Mouse (Mus musculus) midbrain, embryonic 14.5 days (tissue): ENCODE measurements around the gene Sptlc3. TPM values are rescaled to one million over a fixed set of nuclear protein-coding genes. Genes with fewer than 3 reads are reported as not detected.

ENCODE experiments used
- ATAC-seq: fragments of 200-750 bp; cut with Nextera tagmentation; 2 replicates; pipeline ENCODE4 v1.8.0; 2017; ENCODE audit warnings: moderate number of reproducible peaks, moderate library complexity; ENCODE audit not compliant: low FRiP score, low TSS enrichment
- DNase-seq: peaks from one replicate; pipeline ENCODE4 v3.0.0-alpha.2; 2015
- H3K27ac ChIP-seq: fragments of 300-500 bp; sonication (generic); replicated peaks from 2 replicates; pipeline ENCODE4 v1.5.1; 2014; ENCODE audit warnings: mild to moderate bottlenecking, low read depth, low read length, moderate library complexity
- H3K27me3 ChIP-seq: fragments of 300-500 bp; sonication (generic); 2 replicates; pipeline ENCODE4 v1.6.1; 2014; ENCODE audit warnings: low read length, control low read depth, mixed read lengths; ENCODE audit not compliant: control insufficient read depth, insufficient read depth
- H3K36me3 ChIP-seq: fragments of 300-500 bp; sonication (generic); 2 replicates; pipeline ENCODE4 v1.6.1; 2014; ENCODE audit warnings: low read length, control low read depth; ENCODE audit not compliant: control insufficient read depth, insufficient read depth
- H3K4me1 ChIP-seq: fragments of 300-500 bp; sonication (generic); 2 replicates; pipeline ENCODE4 v1.6.1; 2014; ENCODE audit warnings: mild to moderate bottlenecking, antibody characterized with exemption, low read length, control low read depth; ENCODE audit not compliant: control insufficient read depth, insufficient read depth
- H3K4me2 ChIP-seq: fragments of 300-500 bp; sonication (generic); 2 replicates; pipeline ENCODE4 v1.6.1; 2014; ENCODE audit warnings: mild to moderate bottlenecking, low read length, moderate library complexity
- H3K4me3 ChIP-seq: fragments of 300-500 bp; sonication (generic); replicated peaks from 2 replicates; pipeline ENCODE4 v1.5.1; 2014; ENCODE audit warnings: low read depth, low read length
- H3K9ac ChIP-seq: fragments of 300-500 bp; sonication (generic); replicated peaks from 2 replicates; pipeline ENCODE4 v1.6.1; 2014; ENCODE audit warnings: mild to moderate bottlenecking, low read length, moderate library complexity
- H3K9me3 ChIP-seq: fragments of 300-500 bp; sonication (generic); 2 replicates; pipeline ENCODE4 v1.6.1; 2016; ENCODE audit warnings: low read length, control low read depth, mixed read lengths; ENCODE audit not compliant: control insufficient read depth
- WGBS: fragments of 180-500 bp; shearing (Covaris S2); extraction: QIAGEN DNeasy Blood & Tissue Kit; methylation state at CpG from one replicate; pipeline ENCODE4 v1.1.7; 2014; 5-methylcytosine and 5-hydroxymethylcytosine counted together
- polyA plus RNA-seq: library from polyadenylated mRNA; unstranded; fragments of >200 nt; fragmentation: Nextera tagmentation; extraction: Ambion mirVana; gene quantifications from 2 replicates; pipeline ENCODE4 v1.2.1, GENCODE M21; 2014

Gene Sptlc3
- polyA plus RNA-seq, 1 experiment from 2014 or later: not detected

DNA sequence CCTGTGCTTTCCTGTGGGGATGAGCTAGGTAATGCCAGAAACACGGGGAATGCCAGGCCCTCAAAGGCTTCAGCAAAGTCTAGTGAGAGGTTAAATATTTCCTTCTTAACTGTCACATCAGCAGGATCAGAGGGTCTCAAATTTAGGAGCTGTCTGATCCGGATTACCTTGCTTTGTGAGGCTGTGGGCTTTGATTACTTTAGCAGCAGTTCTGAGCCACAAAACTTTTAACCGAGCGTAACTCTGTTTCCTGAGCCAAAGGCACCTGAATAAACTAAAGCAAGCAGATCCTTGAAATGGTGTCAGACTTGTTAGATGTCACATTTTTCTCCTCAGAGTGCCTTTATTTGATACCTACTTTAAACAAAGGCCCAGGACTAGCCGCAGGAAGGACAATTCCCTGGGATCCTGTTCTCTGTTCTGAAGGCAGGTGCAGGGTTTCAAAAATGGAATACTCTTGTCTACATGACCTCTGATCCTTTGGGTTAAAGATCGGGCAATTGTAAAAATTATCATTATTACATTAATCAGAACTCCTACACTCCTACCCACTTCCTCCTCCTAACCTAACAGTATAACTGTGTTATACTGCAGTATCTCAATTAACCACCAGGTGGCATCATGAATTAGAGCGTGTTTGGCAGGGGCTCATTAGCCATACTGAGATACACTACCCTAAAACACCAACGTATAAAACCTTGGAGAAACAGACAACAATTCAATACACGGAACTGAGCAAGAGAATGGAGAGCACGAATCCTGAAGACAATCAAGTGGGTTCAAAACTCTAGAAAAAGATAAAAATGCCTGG lies 97.4 kb downstream of the Sptlc3 start:
- no peaks in the 10 kb centered on the region for H3K4me1 ChIP-seq
- H3K36me3 ChIP-seq: no peaks in the 10 kb centered on the region
- no peaks in the 10 kb centered on the region for H3K27me3 ChIP-seq
- peak; percentile 77; the same call in 1 of the 2 replicates for ATAC-seq
- no peaks in the 10 kb centered on the region for H3K9me3 ChIP-seq
- no peak overlapping the region for H3K9ac ChIP-seq
- no peak overlapping the region for H3K4me2 ChIP-seq
- H3K27ac ChIP-seq: no peak overlapping the region
- 36% methylated on average over 10 of the region's 10 CpGs for WGBS
- peak; percentile 89 for DNase-seq
- no peak overlapping the region for H3K4me3 ChIP-seq

- Histone ChIP-seq H3K9me3 (no peaks in the 10 kb centered on the region), H3K27ac (no peak overlapping the region), H3K36me3 (no peaks in the 10 kb centered on the region), H3K4me2 (no peak overlapping the region), H3K4me3 (no peak overlapping the region), H3K4me1 (no peaks in the 10 kb centered on the region), H3K27me3 (no peaks in the 10 kb centered on the region), H3K9ac (no peak overlapping the region)
- DNase-seq: no peak
- 90% methylated on average over 7 of the region's 7 CpGs for WGBS
- no peak for ATAC-seq
Observed at GRCm38 (mm10) chr2:139592109-139592508, 98.4 kb downstream of the Sptlc3 start.

- Histone ChIP-seq H3K36me3 (no peaks in the 10 kb centered on the region), H3K27me3 (no peaks in the 10 kb centered on the region), H3K9me3 (no peaks in the 10 kb centered on the region), H3K27ac (no peak overlapping the region), H3K4me2 (no peak overlapping the region), H3K4me3 (no peak overlapping the region), H3K9ac (no peak overlapping the region), H3K4me1 (no peaks in the 10 kb centered on the region)
- DNase-seq (no peak), ATAC-seq (no peak)
- WGBS: 98% methylated on average over 5 of the region's 5 CpGs
Observed at GRCm38 (mm10) chr2:139597229-139597628, 103.5 kb downstream of the Sptlc3 start.

- 10% methylated on average over 7 of the region's 7 CpGs for WGBS
- ATAC-seq (no peak), DNase-seq (no peak)
- Histone ChIP-seq H3K27ac (no peak overlapping the region), H3K9ac (no peak overlapping the region), H3K4me2 (no peak overlapping the region), H3K36me3 (no peaks in the 10 kb centered on the region), H3K4me3 (no peak overlapping the region), H3K27me3 (no peaks in the 10 kb centered on the region), H3K9me3 (no peaks in the 10 kb centered on the region), H3K4me1 (no peaks in the 10 kb centered on the region)
Observed at GRCm38 (mm10) chr2:139601543-139602194, 108.0 kb downstream of the Sptlc3 start.

DNA sequence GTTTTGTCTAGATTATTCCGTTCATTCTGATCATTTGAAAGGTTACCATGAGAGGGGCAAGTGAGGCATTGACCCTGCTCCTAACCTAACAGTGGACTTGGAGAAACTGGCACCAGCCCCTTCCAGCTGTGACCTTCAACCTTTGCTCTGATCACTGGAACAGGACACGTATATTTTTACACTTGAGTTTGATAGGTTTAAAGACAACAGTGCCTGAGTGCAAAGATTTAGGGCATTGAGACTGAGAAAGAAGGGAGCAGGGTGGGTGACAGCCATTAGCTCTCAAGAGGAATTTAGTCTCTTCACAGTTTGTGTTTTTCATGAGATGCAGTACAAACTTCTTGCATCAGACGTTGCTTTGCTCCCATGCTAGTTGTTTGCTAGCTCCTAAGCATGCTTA lies 114.5 kb downstream of the Sptlc3 start:
- DNase-seq: no peak
- no peak for ATAC-seq
- peaks cover 18% of the 10 kb centered on the region for H3K4me1 ChIP-seq
- no peak overlapping the region for H3K4me3 ChIP-seq
- H3K36me3 ChIP-seq: no peaks in the 10 kb centered on the region
- WGBS: 27% methylated on average over 3 of the region's 3 CpGs
- H3K4me2 ChIP-seq: peak overlapping the region; percentile 36
- no peaks in the 10 kb centered on the region for H3K27me3 ChIP-seq
- no peak overlapping the region for H3K9ac ChIP-seq
- H3K9me3 ChIP-seq: no peaks in the 10 kb centered on the region
- no peak overlapping the region for H3K27ac ChIP-seq

DNA sequence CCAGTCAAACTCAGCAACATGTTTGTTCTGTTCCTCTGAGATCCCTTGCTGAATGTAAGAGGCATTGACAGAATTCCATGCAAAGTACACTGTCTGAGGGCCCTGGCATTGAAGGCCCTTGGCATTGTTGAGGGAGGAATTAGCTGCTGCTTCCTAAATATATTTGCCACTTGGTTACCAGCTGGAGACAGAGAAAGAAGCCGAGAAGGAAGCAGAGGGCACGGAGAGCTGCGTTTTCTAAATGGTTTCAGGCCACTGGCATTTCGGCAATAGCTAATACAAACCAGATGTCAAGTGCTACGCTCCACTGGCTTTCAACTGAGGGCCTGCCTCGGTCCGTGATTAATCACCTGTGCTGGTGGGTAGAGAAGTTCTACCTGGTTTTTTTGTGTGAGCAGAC lies 115.1 kb downstream of the Sptlc3 start:
- H3K9ac ChIP-seq: no peak overlapping the region
- peaks cover 18% of the 10 kb centered on the region for H3K4me1 ChIP-seq
- ATAC-seq: peak; percentile 38; the same call in 1 of the 2 replicates
- no peak overlapping the region for H3K4me3 ChIP-seq
- no peaks in the 10 kb centered on the region for H3K9me3 ChIP-seq
- WGBS: 2% methylated on average over 7 of the region's 7 CpGs
- H3K27me3 ChIP-seq: no peaks in the 10 kb centered on the region
- peak; percentile 39 for DNase-seq
- peak overlapping the region; percentile 36 for H3K4me2 ChIP-seq
- H3K36me3 ChIP-seq: no peaks in the 10 kb centered on the region
- H3K27ac ChIP-seq: no peak overlapping the region

DNA sequence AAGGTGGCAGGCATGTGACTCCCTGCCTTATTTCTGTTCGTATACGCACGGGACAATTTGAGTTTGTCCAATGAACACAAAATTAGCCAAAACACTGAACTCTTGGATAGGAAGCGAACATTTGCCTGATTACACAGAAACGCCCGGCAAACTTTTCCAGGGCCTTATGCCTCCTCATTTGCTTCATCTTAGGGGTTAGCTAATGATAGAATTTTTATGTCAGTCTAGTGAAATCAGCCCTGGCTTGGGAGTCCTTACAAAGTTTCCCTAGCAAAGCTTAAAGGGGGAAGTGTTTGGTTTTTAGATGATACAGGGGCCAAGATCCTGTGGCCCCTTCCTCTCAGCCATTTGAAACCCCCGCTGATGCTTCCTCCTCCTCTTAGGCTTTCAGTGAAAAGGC lies 115.5 kb downstream of the Sptlc3 start:
- no peak for ATAC-seq

GRCm38 (mm10) chr2:139609662-139610291 lies 116.1 kb downstream of the Sptlc3 start:
- Histone ChIP-seq H3K4me2 (peak overlapping the region; percentile 36), H3K36me3 (no peaks in the 10 kb centered on the region), H3K9ac (no peak overlapping the region), H3K4me1 (peaks cover 18% of the 10 kb centered on the region), H3K27me3 (no peaks in the 10 kb centered on the region), H3K27ac (no peak overlapping the region), H3K9me3 (no peaks in the 10 kb centered on the region), H3K4me3 (no peak overlapping the region)
- ATAC-seq: peak; percentile 60; the same call in 1 of the 2 replicates
- peak; percentile 57 for DNase-seq
- 7% methylated on average over 8 of the region's 8 CpGs for WGBS

More for the DNA sequence above, 115.5 kb downstream of the Sptlc3 start:
- Histone ChIP-seq H3K9ac (no peak overlapping the region), H3K4me2 (peak overlapping the region; percentile 36), H3K4me1 (peaks cover 18% of the 10 kb centered on the region), H3K27me3 (no peaks in the 10 kb centered on the region), H3K9me3 (no peaks in the 10 kb centered on the region), H3K36me3 (no peaks in the 10 kb centered on the region), H3K4me3 (no peak overlapping the region), H3K27ac (no peak overlapping the region)
- no peak for DNase-seq
- 17% methylated on average over 7 of the region's 7 CpGs for WGBS
